Mouse (Mus musculus) kidney, embryonic 15.5 days (tissue): ENCODE measurements around the gene Pak2. TPM values are rescaled to one million over a fixed set of nuclear protein-coding genes. Genes with fewer than 3 reads are reported as not detected.

Experiments used
- ATAC-seq: fragments of 200-750 bp; cut with Nextera tagmentation; replicated peaks from 2 replicates; pipeline ENCODE4 v1.8.0; 2017; ENCODE audit warnings: moderate TSS enrichment; ENCODE audit not compliant: low FRiP score
- H3K27ac ChIP-seq: fragments of 300-500 bp; sonication (generic); 2 replicates; pipeline ENCODE4 v1.5.1; 2015; ENCODE audit warnings: mild to moderate bottlenecking, inconsistent platforms
- H3K27me3 ChIP-seq: fragments of 300-500 bp; sonication (generic); 2 replicates; pipeline ENCODE4 v1.6.1; 2015; ENCODE audit warnings: inconsistent platforms
- H3K36me3 ChIP-seq: fragments of 300-500 bp; sonication (generic); 2 replicates; pipeline ENCODE4 v1.6.1; 2015; ENCODE audit warnings: inconsistent platforms
- H3K4me1 ChIP-seq: fragments of 300-500 bp; sonication (generic); 2 replicates; pipeline ENCODE4 v1.6.1; 2015; ENCODE audit warnings: inconsistent platforms
- H3K4me2 ChIP-seq: fragments of 300-500 bp; sonication (generic); 2 replicates; pipeline ENCODE4 v1.6.1; 2015; ENCODE audit warnings: moderate library complexity, mild to moderate bottlenecking, inconsistent platforms
- H3K4me3 ChIP-seq: fragments of 300-500 bp; sonication (generic); replicated peaks from 2 replicates; pipeline ENCODE4 v1.5.1; 2015; ENCODE audit warnings: mild to moderate bottlenecking, inconsistent platforms
- H3K9ac ChIP-seq: fragments of 300-500 bp; sonication (generic); 2 replicates; pipeline ENCODE4 v1.6.1; 2015; ENCODE audit warnings: mild to moderate bottlenecking, inconsistent platforms
- H3K9me3 ChIP-seq: fragments of 300-500 bp; sonication (generic); replicated peaks from 2 replicates; pipeline ENCODE4 v1.6.1; 2016; ENCODE audit warnings: inconsistent platforms
- WGBS: fragments of 180-500 bp; shearing (Covaris S2); methylation state at CpG from one replicate; pipeline ENCODE4 v1.1.7; 2015; ENCODE audit warnings: mixed read lengths; 5-methylcytosine and 5-hydroxymethylcytosine counted together
- microRNA-seq: library from miRNA; unstranded; fragments of <30 nt; microRNA quantifications from one replicate; pipeline ENCODE4, GENCODE M21; 2016
- polyA plus RNA-seq: library from polyadenylated mRNA; unstranded; fragments of >200 nt; fragmentation: Nextera tagmentation; extraction: Ambion mirVana; gene quantifications from 2 replicates; pipeline ENCODE4 v1.2.1, GENCODE M21; 2015

The Pak2 gene
- polyA plus RNA-seq, 1 experiment from 2014 or later, result 37.5 TPM

DNA sequence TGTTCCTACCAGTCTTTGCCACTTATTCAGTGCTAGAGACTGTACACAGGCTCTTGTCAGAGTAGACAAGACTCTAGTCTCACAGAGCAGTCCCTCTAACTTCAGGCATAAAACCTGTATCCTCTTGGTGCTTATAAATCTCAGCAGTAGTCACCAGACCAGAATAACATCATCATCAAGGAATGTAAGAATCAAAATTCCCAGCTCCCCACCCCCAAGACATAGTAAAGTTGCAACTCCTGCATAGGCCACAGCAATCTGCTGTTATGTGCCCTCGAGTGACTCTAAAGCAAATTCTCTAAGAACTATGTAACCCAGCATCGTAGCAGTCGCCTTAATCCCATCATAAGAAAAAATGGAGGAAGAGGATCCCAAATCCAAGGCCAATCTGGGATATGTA lies 99.6 kb downstream of the Pak2 start:
- Histone ChIP-seq H3K36me3 (peaks cover 69% of the 10 kb centered on the region), H3K4me2 (no peak overlapping the region), H3K4me1 (no peaks in the 10 kb centered on the region), H3K27ac (no peak overlapping the region), H3K27me3 (no peaks in the 10 kb centered on the region), H3K9ac (no peak overlapping the region), H3K9me3 (no peaks in the 10 kb centered on the region), H3K4me3 (no peak overlapping the region)
- ATAC-seq, result no peak
- WGBS, result 92% methylated on average over 3 of the region's 3 CpGs

GRCm38 (mm10) chr16:31975258-31975657 lies 103.9 kb downstream of the Pak2 start:
- no peaks in the 10 kb centered on the region for H3K4me1 ChIP-seq
- no peak for ATAC-seq
- 89% methylated on average over 4 of the region's 4 CpGs for WGBS
- H3K9me3 ChIP-seq, result no peaks in the 10 kb centered on the region
- H3K27me3 ChIP-seq, result no peaks in the 10 kb centered on the region
- H3K36me3 ChIP-seq, result peaks cover 75% of the 10 kb centered on the region
- H3K27ac ChIP-seq, result no peak overlapping the region
- H3K4me3 ChIP-seq, result no peak overlapping the region
- H3K4me2 ChIP-seq, result no peak overlapping the region
- no peak overlapping the region for H3K9ac ChIP-seq

Small RNA genes within 50 kb of the gene (microRNA-seq; reads per million reads assigned to microRNA genes)
- not detected for gene Gm26269

Other genes starting within 250 kb of the Pak2 start
- gene Meltf, start 200.5 kb downstream of the Pak2 start, polyA plus RNA-seq, result 0.39 and 0.40 TPM in 2 replicates
- 0.62 and 0.86 TPM in 2 replicates for gene Pigz, start 145.5 kb downstream of the Pak2 start, polyA plus RNA-seq
- 89.6 and 93.8 TPM in 2 replicates for gene 0610012G03Rik, start 130.8 kb downstream of the Pak2 start, polyA plus RNA-seq
- gene Ncbp2, start 130.8 kb downstream of the Pak2 start, polyA plus RNA-seq, result 110 and 121 TPM in 2 replicates
- 16.1 TPM in 2 replicates for gene Senp5, start 76.1 kb downstream of the Pak2 start, polyA plus RNA-seq
- 127 and 131 TPM in 2 replicates for gene Pigx, start 20.4 kb upstream of the Pak2 start, polyA plus RNA-seq
- gene Cep19, start 20.5 kb upstream of the Pak2 start, polyA plus RNA-seq, result 38.3 and 39.8 TPM in 2 replicates
- 17.7 and 17.8 TPM in 2 replicates for gene Nrros, start 86.3 kb upstream of the Pak2 start, polyA plus RNA-seq
- gene Bex6, start 100.5 kb upstream of the Pak2 start, polyA plus RNA-seq, result not detected in 2 replicates
- 10.4 and 11.2 TPM in 2 replicates for gene Fbxo45, start 167.8 kb upstream of the Pak2 start, polyA plus RNA-seq
- 19.3 and 19.5 TPM in 2 replicates for gene Wdr53, start 167.9 kb upstream of the Pak2 start, polyA plus RNA-seq
- not detected in 2 replicates for gene Smco1, start 192.1 kb upstream of the Pak2 start, polyA plus RNA-seq
- gene Rnf168, start 198.1 kb upstream of the Pak2 start, polyA plus RNA-seq, result 31.2 and 31.5 TPM in 2 replicates